Mouse (Mus musculus): ENCODE data around the gene Cd79a. TPM values are rescaled to one million over a fixed set of nuclear protein-coding genes. Genes with fewer than 3 reads are reported as not detected.
"Not testable (repeated sequence)": the region's sequence is repeated elsewhere in the genome, so short reads cannot be mapped to it uniquely, and the experiment has no call there.

The Cd79a gene
- total RNA-seq, 1 experiment, result 1.3 TPM

GRCm38 (mm10) chr7:24891241-24892124 lies 5.7 kb upstream of the Cd79a start:
- in situ Hi-C loops (cut with MboI; ENCODE audit: low sequenced_read_pairs in 2 of 2, unreplicated experiment in 2 of 2), result no loop called here
- no peak for TF ChIP-seq MAFK (IDR thresholded peaks at IDR 0.05; ENCODE audit: insufficient read depth, low read depth, low read length)
- peak; percentile 69; the same call in 1 of the 2 replicates for TF ChIP-seq CHD2 (IDR thresholded peaks at IDR 0.05; ENCODE audit: low read depth, low read length)
- H3K9me3 ChIP-seq (ENCODE audit: control insufficient read depth, insufficient read depth, low read depth, low read length), result no peaks in the 10 kb centered on the region
- no peak for DNase-seq (ENCODE audit: low read depth, low spot score)
- H3K4me3 ChIP-seq (ENCODE audit: insufficient read depth in 1 of 2, low read depth in 1 of 2, low read length in 2 of 2, poor library complexity in 1 of 2, severe bottlenecking in 1 of 2), result no peak overlapping the region
- peaks cover 41% of the 10 kb centered on the region for H3K36me3 ChIP-seq (ENCODE audit: control insufficient read depth, insufficient read depth, low read length, poor library complexity, severe bottlenecking)
- H3K27ac ChIP-seq (ENCODE audit: insufficient read depth, low read depth, low read length, poor library complexity, severe bottlenecking), result no peak overlapping the region; the same call in 1 of the 2 replicates
- no peak overlapping the region for H3K9ac ChIP-seq (ENCODE audit: insufficient read depth, low read depth, low read length, poor library complexity, severe bottlenecking)
- H3K4me1 ChIP-seq (ENCODE audit: control insufficient read depth in 2 of 2, insufficient read depth in 2 of 2, low read length in 2 of 2, poor library complexity in 1 of 2), result peaks cover 0 to 9% of the 10 kb centered on the region in 2 experiments; a peak in 1 of 4 replicates

GRCm38 (mm10) chr7:24892125-24892583 lies 5.0 kb upstream of the Cd79a start:
- no peak for DNase-seq (ENCODE audit: low read depth, low spot score)
- no peak overlapping the region for H3K9ac ChIP-seq (ENCODE audit: insufficient read depth, low read depth, low read length, poor library complexity, severe bottlenecking)
- TF ChIP-seq ZNF384 (IDR thresholded peaks at IDR 0.05; ENCODE audit: low read depth, low read length), result peak; percentile 73
- TF ChIP-seq ZC3H11A (IDR thresholded peaks at IDR 0.05; ENCODE audit: borderline replicate concordance, low read depth, low read length), result no peak
- no peak for TF ChIP-seq MAFK (IDR thresholded peaks at IDR 0.05; ENCODE audit: insufficient read depth, low read depth, low read length)
- peaks cover 34% of the 10 kb centered on the region for H3K36me3 ChIP-seq (ENCODE audit: control insufficient read depth, insufficient read depth, low read length, poor library complexity, severe bottlenecking)
- in situ Hi-C loops (cut with MboI; ENCODE audit: low sequenced_read_pairs in 2 of 2, unreplicated experiment in 2 of 2), result no loop called here
- H3K27ac ChIP-seq (ENCODE audit: insufficient read depth, low read depth, low read length, poor library complexity, severe bottlenecking), result no peak overlapping the region
- H3K4me3 ChIP-seq (ENCODE audit: insufficient read depth in 1 of 2, low read depth in 1 of 2, low read length in 2 of 2, poor library complexity in 1 of 2, severe bottlenecking in 1 of 2), result no peak overlapping the region
- H3K4me1 ChIP-seq (ENCODE audit: control insufficient read depth in 2 of 2, insufficient read depth in 2 of 2, low read length in 2 of 2, poor library complexity in 1 of 2), result peaks cover 0 to 10% of the 10 kb centered on the region in 2 experiments; a peak in 2 of 4 replicates
- H3K9me3 ChIP-seq (ENCODE audit: control insufficient read depth, insufficient read depth, low read depth, low read length), result no peaks in the 10 kb centered on the region

GRCm38 (mm10) chr7:24895749-24896148 lies 1.4 kb upstream of the Cd79a start:
- H3K27ac ChIP-seq (ENCODE audit: insufficient read depth, low read depth, low read length, poor library complexity, severe bottlenecking); H3K9me3 ChIP-seq (ENCODE audit: control insufficient read depth, insufficient read depth, low read depth, low read length); in situ Hi-C loops (cut with MboI; ENCODE audit: low sequenced_read_pairs in 2 of 2, unreplicated experiment in 2 of 2); H3K4me3 ChIP-seq (ENCODE audit: insufficient read depth in 1 of 2, low read depth in 1 of 2, low read length in 2 of 2, poor library complexity in 1 of 2, severe bottlenecking in 1 of 2); H3K36me3 ChIP-seq (ENCODE audit: control insufficient read depth, insufficient read depth, low read length, poor library complexity, severe bottlenecking); DNase-seq (ENCODE audit: low read depth, low spot score); H3K9ac ChIP-seq (ENCODE audit: insufficient read depth, low read depth, low read length, poor library complexity, severe bottlenecking): not testable (repeated sequence)
- H3K4me1 ChIP-seq (ENCODE audit: control insufficient read depth in 2 of 2, insufficient read depth in 2 of 2, low read length in 2 of 2, poor library complexity in 1 of 2), result peaks cover 0 to 20% of the 10 kb centered on the region in 2 experiments; a peak in 2 of 4 replicates
- peak; percentile 79 for TF ChIP-seq ZNF384 (IDR thresholded peaks at IDR 0.05; ENCODE audit: low read depth, low read length)

GRCm38 (mm10) chr7:24896269-24896668 lies 912 bp upstream of the Cd79a start:
- no peaks in the 10 kb centered on the region for H3K36me3 ChIP-seq (ENCODE audit: control insufficient read depth, insufficient read depth, low read length, poor library complexity, severe bottlenecking)
- H3K4me1 ChIP-seq (ENCODE audit: control insufficient read depth in 2 of 2, insufficient read depth in 2 of 2, low read length in 2 of 2, poor library complexity in 1 of 2), result peaks cover 0 to 20% of the 10 kb centered on the region in 2 experiments; a peak in 2 of 4 replicates
- in situ Hi-C loops (cut with MboI; ENCODE audit: low sequenced_read_pairs in 2 of 2, unreplicated experiment in 2 of 2), result no loop called here
- H3K9ac ChIP-seq (ENCODE audit: insufficient read depth, low read depth, low read length, poor library complexity, severe bottlenecking), result no peak overlapping the region
- TF ChIP-seq ZNF384 (IDR thresholded peaks at IDR 0.05; ENCODE audit: low read depth, low read length) (no peak), CHD2 (IDR thresholded peaks at IDR 0.05; ENCODE audit: low read depth, low read length) (no peak), MAFK (IDR thresholded peaks at IDR 0.05; ENCODE audit: insufficient read depth, low read depth, low read length) (no peak), ZC3H11A (IDR thresholded peaks at IDR 0.05; ENCODE audit: borderline replicate concordance, low read depth, low read length) (no peak), HCFC1 (IDR thresholded peaks at IDR 0.05; ENCODE audit: borderline replicate concordance, insufficient read depth, low read length) (no peak)
- DNase-seq (ENCODE audit: low read depth, low spot score), result no peak
- H3K27ac ChIP-seq (ENCODE audit: insufficient read depth, low read depth, low read length, poor library complexity, severe bottlenecking), result no peak overlapping the region
- no peak overlapping the region for H3K4me3 ChIP-seq (ENCODE audit: insufficient read depth in 1 of 2, low read depth in 1 of 2, low read length in 2 of 2, poor library complexity in 1 of 2, severe bottlenecking in 1 of 2)
- no peaks in the 10 kb centered on the region for H3K9me3 ChIP-seq (ENCODE audit: control insufficient read depth, insufficient read depth, low read depth, low read length)

GRCm38 (mm10) chr7:24897959-24898358 lies 778 bp downstream of the Cd79a start:
- in situ Hi-C loops (cut with MboI; ENCODE audit: low sequenced_read_pairs in 2 of 2, unreplicated experiment in 2 of 2), result no loop called here
- no peaks in the 10 kb centered on the region for H3K36me3 ChIP-seq (ENCODE audit: control insufficient read depth, insufficient read depth, low read length, poor library complexity, severe bottlenecking)
- no peak overlapping the region for H3K4me3 ChIP-seq (ENCODE audit: insufficient read depth in 1 of 2, low read depth in 1 of 2, low read length in 2 of 2, poor library complexity in 1 of 2, severe bottlenecking in 1 of 2)
- H3K27ac ChIP-seq (ENCODE audit: insufficient read depth, low read depth, low read length, poor library complexity, severe bottlenecking), result no peak overlapping the region
- TF ChIP-seq ZC3H11A (IDR thresholded peaks at IDR 0.05; ENCODE audit: borderline replicate concordance, low read depth, low read length) (no peak), CHD2 (IDR thresholded peaks at IDR 0.05; ENCODE audit: low read depth, low read length) (no peak), ZNF384 (IDR thresholded peaks at IDR 0.05; ENCODE audit: low read depth, low read length) (no peak), MAFK (IDR thresholded peaks at IDR 0.05; ENCODE audit: insufficient read depth, low read depth, low read length) (no peak), HCFC1 (IDR thresholded peaks at IDR 0.05; ENCODE audit: borderline replicate concordance, insufficient read depth, low read length) (no peak)
- no peak overlapping the region for H3K9ac ChIP-seq (ENCODE audit: insufficient read depth, low read depth, low read length, poor library complexity, severe bottlenecking)
- no peak for DNase-seq (ENCODE audit: low read depth, low spot score)
- no peaks in the 10 kb centered on the region for H3K9me3 ChIP-seq (ENCODE audit: control insufficient read depth, insufficient read depth, low read depth, low read length)
- H3K4me1 ChIP-seq (ENCODE audit: control insufficient read depth in 2 of 2, insufficient read depth in 2 of 2, low read length in 2 of 2, poor library complexity in 1 of 2), result peaks cover 0 to 18% of the 10 kb centered on the region in 2 experiments; a peak in 1 of 4 replicates

Measured in ES-E14 (cell line).